ENCODE assay signal across 8 mouse cellular contexts in the genomic region with DNA sequence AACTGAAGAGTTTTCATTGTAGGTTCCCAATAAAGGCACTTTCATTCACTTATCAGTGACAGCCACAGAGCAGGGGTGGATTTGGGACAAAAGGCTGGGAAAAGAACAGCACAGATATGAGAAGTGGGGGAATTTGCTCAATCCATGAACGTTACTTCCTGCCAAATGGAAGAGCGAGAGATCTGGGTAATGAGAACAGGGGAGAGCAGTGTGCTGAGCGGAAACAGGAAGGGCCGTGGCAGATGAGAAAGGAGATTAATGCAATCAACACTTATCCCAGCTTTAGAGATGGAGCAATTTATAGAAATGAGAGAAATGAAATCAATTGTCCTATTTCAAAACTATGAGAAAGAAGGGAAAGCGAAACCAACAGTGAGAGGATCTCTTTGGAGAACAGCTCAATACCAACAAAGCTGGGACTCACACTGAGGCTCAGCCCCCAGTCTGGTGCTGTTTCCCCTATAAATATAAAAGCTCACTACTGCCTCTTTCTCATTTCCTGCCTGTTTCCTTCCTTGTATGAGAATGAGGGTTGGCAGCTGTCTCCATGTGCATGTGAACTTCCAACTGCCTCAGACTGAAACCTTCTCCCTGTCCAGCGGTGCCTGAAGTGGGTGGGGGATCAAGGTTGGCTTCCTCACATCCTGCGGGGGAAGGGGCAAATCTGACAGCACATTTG. TPM values are rescaled to one million over a fixed set of nuclear protein-coding genes. Genes with fewer than 3 reads are reported as not detected.
DNase-seq lines count a peak whose midpoint lies in the region; ATAC-seq and TF ChIP-seq lines count a peak whose summit lies in the region.

No protein-coding gene starts in this region.

- peaks cover 15% of the 10 kb centered on the region; the same call in 1 of the 2 replicates for H3K4me1 ChIP-seq in embryonic facial prominence, embryonic 15.5 days
- H3K4me1 ChIP-seq in liver, embryonic 12.5 days = peaks cover 38% of the 10 kb centered on the region

- no peaks in the 10 kb centered on the region for H3K36me3 ChIP-seq in embryonic facial prominence, embryonic 15.5 days
- no peaks in the 10 kb centered on the region for H3K36me3 ChIP-seq in liver, embryonic 12.5 days

- WGBS in embryonic facial prominence, embryonic 15.5 days = 54% methylated on average over 7 of the region's 7 CpGs
- 17% methylated on average over 7 of the region's 7 CpGs for WGBS in liver, embryonic 12.5 days (ENCODE audit: insufficient replicate concordance)

- H3K9me3 ChIP-seq in embryonic facial prominence, embryonic 15.5 days (replicated peaks) = no peaks in the 10 kb centered on the region
- H3K9me3 ChIP-seq in liver, embryonic 12.5 days (replicated peaks) = no peaks in the 10 kb centered on the region

- H3K4me3 ChIP-seq in layer of hippocampus, adult 2 months = no peak overlapping the region
- H3K4me3 ChIP-seq in embryonic facial prominence, embryonic 15.5 days (replicated peaks) = no peak overlapping the region
- peak overlapping the region; percentile 39 for H3K4me3 ChIP-seq in liver, embryonic 12.5 days

- no peak for ATAC-seq in embryonic facial prominence, embryonic 15.5 days (ENCODE audit: insufficient number of reproducible peaks, low FRiP score, low TSS enrichment, low read depth)
- ATAC-seq in liver, embryonic 12.5 days = peak; percentile 58; the same call in 1 of the 2 replicates

- no peak overlapping the region for H3K9ac ChIP-seq in embryonic facial prominence, embryonic 15.5 days
- peak overlapping the region; percentile 7; the same call in 1 of the 2 replicates for H3K9ac ChIP-seq in liver, embryonic 12.5 days

- H3K4me2 ChIP-seq in embryonic facial prominence, embryonic 15.5 days (replicated peaks) = no peak overlapping the region
- H3K4me2 ChIP-seq in liver, embryonic 12.5 days = peak overlapping the region; percentile 60

- peak overlapping the region; percentile 46 for H3K27ac ChIP-seq in layer of hippocampus, adult 2 months
- 0 out of 2 replicates have a peak overlapping the region, but pooled peaks have one; percentile 8 for H3K27ac ChIP-seq in embryonic facial prominence, embryonic 15.5 days (replicated peaks)
- H3K27ac ChIP-seq in liver, embryonic 12.5 days = peak overlapping the region; percentile 50; the same call in 1 of the 2 replicates

- DNase-seq in layer of hippocampus, adult 2 months (ENCODE audit: low spot score in 2 of 2) = no peak
- no peak for DNase-seq in layer of hippocampus, adult 9-11 months
- peak; percentile 54 for DNase-seq in thymus, postnatal 0 days (ENCODE audit: low spot score)
- no peak for DNase-seq in cerebellum, postnatal 10 days
- no peak for DNase-seq in right cerebral cortex, postnatal 14 days
- DNase-seq in cerebellum, postnatal 25 days = no peak

- TF ChIP-seq CTCF in layer of hippocampus, adult 2 months (conservative IDR thresholded peaks at IDR 0.05) = no peak

- no peaks in the 10 kb centered on the region for H3K27me3 ChIP-seq in embryonic facial prominence, embryonic 15.5 days
- no peaks in the 10 kb centered on the region for H3K27me3 ChIP-seq in liver, embryonic 12.5 days (replicated peaks)

RNA-seq across cellular contexts. Expression of a gene that starts 11.0 kb away (rescaled TPM):
- total RNA-seq in layer of hippocampus, adult 2 months (2021) = 10 to 100 TPM; 12.8 to 18.3 TPM
- polyA plus RNA-seq in embryonic facial prominence, embryonic 15.5 days (2015; fragmentation: Nextera tagmentation; extraction: Ambion mirVana) = 9.1 and 11.7 TPM in 2 replicates
- 4.8 and 5.5 TPM in 2 replicates for polyA plus RNA-seq in liver, embryonic 12.5 days (2016; fragmentation: Nextera tagmentation; extraction: Ambion mirVana)
- 25.5 and 26.1 TPM in 2 replicates for polyA plus RNA-seq in thymus, postnatal 0 days (2015; fragmentation: Nextera tagmentation; extraction: Ambion mirVana)
